Mouse (Mus musculus) bone marrow, adult 2 months (tissue): ENCODE results near the gene Dzip1l.

ENCODE experiments used
- CTCF ChIP-seq: fragments of 200-500 bp; IDR thresholded peaks from 2 replicates; pipeline ENCODE4 v1.5.1; 2011; ENCODE audit warnings: low read length, control low read depth; ENCODE audit not compliant: control insufficient read depth, insufficient read depth
- POLR2A ChIP-seq: fragments of 200-500 bp; IDR thresholded peaks from 2 replicates; pipeline ENCODE4 v1.6.1; 2011; ENCODE audit warnings: low read depth, mild to moderate bottlenecking, control low read depth, low read length, borderline replicate concordance; ENCODE audit not compliant: control insufficient read depth

DNA sequence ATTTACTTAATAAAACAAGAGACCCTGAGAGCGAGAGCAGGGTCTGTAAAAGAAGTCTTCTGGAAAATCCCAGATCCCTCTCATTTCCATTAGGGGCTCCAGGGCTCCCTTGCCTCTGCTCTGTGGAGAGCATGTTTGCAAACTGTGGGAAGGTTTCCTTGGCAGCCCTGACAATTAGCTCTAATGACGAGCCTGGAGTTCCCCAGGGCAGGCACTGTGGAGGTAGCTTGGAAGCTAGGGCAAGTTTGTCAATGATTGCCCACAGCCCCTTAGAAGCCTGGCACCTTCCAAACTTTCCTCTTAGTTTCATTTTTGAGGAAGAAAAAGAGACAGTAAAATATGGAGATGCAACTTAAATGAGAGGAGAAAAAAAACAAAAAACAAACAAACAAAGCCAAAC is 2.5 kb downstream of the Dzip1l start:
- no peak for TF ChIP-seq CTCF
- TF ChIP-seq POLR2A = no peak
